Mouse (Mus musculus) embryonic facial prominence, embryonic 13.5 days (tissue): ENCODE data around the gene Susd6. TPM values are rescaled to one million over a fixed set of nuclear protein-coding genes. Genes with fewer than 3 reads are reported as not detected.

Experiments used
- ATAC-seq: fragments of 200-750 bp; cut with Nextera tagmentation; 2 replicates; pipeline ENCODE4 v1.8.0; 2017; ENCODE audit warnings: low read depth; ENCODE audit not compliant: insufficient number of reproducible peaks, insufficient read depth, low FRiP score, low TSS enrichment
- H3K27ac ChIP-seq: fragments of 300-500 bp; sonication (generic); 2 replicates; pipeline ENCODE4 v1.5.1; 2015; ENCODE audit warnings: moderate library complexity, mild to moderate bottlenecking, inconsistent platforms
- H3K27me3 ChIP-seq: fragments of 300-500 bp; sonication (generic); 2 replicates; pipeline ENCODE4 v1.6.1; 2015; ENCODE audit warnings: mild to moderate bottlenecking, inconsistent platforms
- H3K36me3 ChIP-seq: fragments of 300-500 bp; sonication (generic); 2 replicates; pipeline ENCODE4 v1.6.1; 2015; ENCODE audit warnings: mild to moderate bottlenecking, inconsistent platforms
- H3K4me1 ChIP-seq: fragments of 300-500 bp; sonication (generic); 2 replicates; pipeline ENCODE4 v1.6.1; 2015; ENCODE audit warnings: inconsistent platforms
- H3K4me2 ChIP-seq: fragments of 300-500 bp; sonication (generic); 2 replicates; pipeline ENCODE4 v1.6.1; 2015; ENCODE audit warnings: moderate library complexity, mild to moderate bottlenecking, inconsistent platforms
- H3K4me3 ChIP-seq: fragments of 300-500 bp; sonication (generic); 2 replicates; pipeline ENCODE4 v1.5.1; 2015; ENCODE audit warnings: mild to moderate bottlenecking, inconsistent platforms
- H3K9ac ChIP-seq: fragments of 300-500 bp; sonication (generic); 2 replicates; pipeline ENCODE4 v1.6.1; 2015; ENCODE audit warnings: mild to moderate bottlenecking, inconsistent platforms
- H3K9me3 ChIP-seq: fragments of 300-500 bp; sonication (generic); 2 replicates; pipeline ENCODE4 v1.6.1; 2016; ENCODE audit warnings: inconsistent platforms
- WGBS: fragments of 180-500 bp; shearing (Covaris S2); methylation state at CpG from one replicate; pipeline ENCODE4 v1.1.7; 2015; ENCODE audit warnings: mixed read lengths; 5-methylcytosine and 5-hydroxymethylcytosine counted together
- polyA plus RNA-seq: library from polyadenylated mRNA; unstranded; fragments of >200 nt; fragmentation: Nextera tagmentation; extraction: Ambion mirVana; gene quantifications from 2 replicates; pipeline ENCODE4 v1.2.1, GENCODE M21; 2015

Gene Susd6
- polyA plus RNA-seq, 1 experiment from 2014 or later = 16.0 TPM

DNA sequence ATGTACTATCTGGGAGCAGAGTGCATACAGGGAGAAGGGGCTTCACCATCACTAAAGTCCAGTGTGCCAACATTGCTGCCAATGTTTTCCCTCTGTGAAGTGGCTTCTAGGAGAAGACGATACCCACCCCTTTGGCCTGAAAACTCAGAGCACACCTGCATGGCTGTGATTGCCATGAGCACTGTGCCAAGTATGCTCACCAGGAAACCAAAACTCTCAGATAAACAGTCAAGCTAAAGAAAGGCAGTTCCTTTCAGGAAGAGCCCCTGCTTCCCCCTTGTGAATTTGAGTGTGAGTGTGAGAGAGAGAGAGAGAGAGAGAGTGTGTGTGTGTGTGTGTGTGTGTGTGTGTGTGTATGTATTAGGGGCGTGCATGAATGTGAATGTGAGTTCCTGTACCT lies 40.5 kb downstream of the Susd6 start:
- H3K9ac ChIP-seq = no peak overlapping the region
- no peak for ATAC-seq
- peaks cover 11% of the 10 kb centered on the region for H3K4me1 ChIP-seq
- no peak overlapping the region for H3K4me2 ChIP-seq
- no peak overlapping the region for H3K27ac ChIP-seq
- 80% methylated on average over 2 of the region's 2 CpGs for WGBS
- H3K9me3 ChIP-seq = no peaks in the 10 kb centered on the region
- peaks cover 6% of the 10 kb centered on the region; the same call in 1 of the 2 replicates for H3K36me3 ChIP-seq
- H3K27me3 ChIP-seq = no peaks in the 10 kb centered on the region
- H3K4me3 ChIP-seq = no peak overlapping the region

DNA sequence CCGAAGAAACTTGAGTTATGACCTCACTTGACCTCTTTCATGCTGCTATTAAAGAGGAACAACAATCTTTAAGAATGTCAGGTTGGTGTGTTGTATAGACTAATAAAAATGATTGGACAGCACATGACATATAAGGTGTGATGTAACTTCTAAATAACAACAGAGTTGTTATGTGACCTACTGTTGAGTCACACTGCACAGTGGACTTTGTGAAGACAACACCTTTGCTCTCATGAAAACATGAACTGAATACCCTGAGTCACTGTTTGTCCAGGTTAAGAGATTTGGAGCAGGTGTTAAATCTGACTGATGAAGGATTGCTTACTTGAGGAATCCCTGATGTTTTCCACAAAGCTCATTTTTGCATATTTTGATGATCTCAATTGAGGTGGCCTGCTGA lies 42.0 kb downstream of the Susd6 start:
- no peak overlapping the region for H3K4me2 ChIP-seq
- H3K27me3 ChIP-seq = no peaks in the 10 kb centered on the region
- no peak overlapping the region for H3K27ac ChIP-seq
- no peaks in the 10 kb centered on the region for H3K9me3 ChIP-seq
- peaks cover 6% of the 10 kb centered on the region; the same call in 1 of the 2 replicates for H3K36me3 ChIP-seq
- no peak for ATAC-seq
- no peak overlapping the region for H3K9ac ChIP-seq
- peaks cover 10% of the 10 kb centered on the region for H3K4me1 ChIP-seq
- no peak overlapping the region for H3K4me3 ChIP-seq
- 67% methylated on average over 1 of the region's 1 CpGs for WGBS

GRCm38 (mm10) chr12:80833541-80833940 lies 43.2 kb downstream of the Susd6 start:
- no peak for ATAC-seq
- Histone ChIP-seq H3K27ac (no peak overlapping the region), H3K4me3 (no peak overlapping the region), H3K4me2 (no peak overlapping the region), H3K27me3 (no peaks in the 10 kb centered on the region), H3K36me3 (peaks cover 6% of the 10 kb centered on the region; the same call in 1 of the 2 replicates), H3K9ac (no peak overlapping the region), H3K9me3 (no peaks in the 10 kb centered on the region), H3K4me1 (peaks cover 9% of the 10 kb centered on the region)
- WGBS = 58% methylated on average over 2 of the region's 2 CpGs

DNA sequence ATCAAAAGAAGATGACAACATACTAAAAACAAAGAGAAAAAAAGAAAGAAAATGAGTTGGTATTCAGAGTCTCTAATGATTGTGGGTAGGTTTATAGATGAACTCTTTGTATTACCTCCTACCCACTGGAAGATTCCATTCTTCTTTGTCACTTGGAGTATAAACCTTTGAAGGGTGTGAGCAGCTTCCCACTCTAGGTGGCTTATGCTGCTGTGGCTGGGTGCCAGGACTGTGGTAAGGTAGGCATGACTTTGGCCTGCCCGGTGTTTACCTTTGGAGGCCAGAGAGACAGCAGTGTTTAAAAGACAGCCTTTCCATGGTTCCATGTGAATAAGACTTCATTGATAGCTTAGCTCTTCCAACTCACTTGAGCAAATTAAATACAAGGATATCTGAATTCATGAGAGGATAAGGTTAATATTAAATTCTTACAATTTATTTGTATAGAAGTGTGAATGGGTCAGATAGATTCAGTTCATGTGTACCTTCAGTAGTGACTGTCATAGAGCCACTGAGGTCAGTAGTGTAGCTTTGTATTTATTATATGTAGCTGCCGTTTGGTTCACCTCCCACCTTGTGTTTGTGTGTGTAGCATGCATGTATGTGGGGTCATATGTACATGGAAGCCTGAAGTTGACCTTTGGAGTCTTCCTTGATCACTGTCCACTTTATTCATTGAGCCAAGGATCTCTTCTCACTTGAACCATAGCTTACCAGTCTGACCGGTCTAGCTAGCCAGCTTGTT lies 44.0 kb downstream of the Susd6 start:
- WGBS = 94% methylated on average over 3 of the region's 3 CpGs
- no peaks in the 10 kb centered on the region for H3K27me3 ChIP-seq
- ATAC-seq = no peak
- H3K4me2 ChIP-seq = no peak overlapping the region
- H3K9ac ChIP-seq = no peak overlapping the region
- peaks cover 3% of the 10 kb centered on the region; the same call in 1 of the 2 replicates for H3K36me3 ChIP-seq
- no peak overlapping the region for H3K4me3 ChIP-seq
- no peak overlapping the region for H3K27ac ChIP-seq
- H3K4me1 ChIP-seq = peaks cover 9% of the 10 kb centered on the region
- H3K9me3 ChIP-seq = no peaks in the 10 kb centered on the region

- H3K27ac ChIP-seq = no peak overlapping the region
- peaks cover 9% of the 10 kb centered on the region for H3K4me1 ChIP-seq
- no peak overlapping the region for H3K9ac ChIP-seq
- no peak overlapping the region for H3K4me2 ChIP-seq
- H3K27me3 ChIP-seq = no peaks in the 10 kb centered on the region
- H3K4me3 ChIP-seq = no peak overlapping the region
- ATAC-seq = no peak
- H3K36me3 ChIP-seq = no peaks in the 10 kb centered on the region
- H3K9me3 ChIP-seq = no peaks in the 10 kb centered on the region
- 84% methylated on average over 8 of the region's 8 CpGs for WGBS
Observed at GRCm38 (mm10) chr12:80834901-80835570, 44.7 kb downstream of the Susd6 start.

DNA sequence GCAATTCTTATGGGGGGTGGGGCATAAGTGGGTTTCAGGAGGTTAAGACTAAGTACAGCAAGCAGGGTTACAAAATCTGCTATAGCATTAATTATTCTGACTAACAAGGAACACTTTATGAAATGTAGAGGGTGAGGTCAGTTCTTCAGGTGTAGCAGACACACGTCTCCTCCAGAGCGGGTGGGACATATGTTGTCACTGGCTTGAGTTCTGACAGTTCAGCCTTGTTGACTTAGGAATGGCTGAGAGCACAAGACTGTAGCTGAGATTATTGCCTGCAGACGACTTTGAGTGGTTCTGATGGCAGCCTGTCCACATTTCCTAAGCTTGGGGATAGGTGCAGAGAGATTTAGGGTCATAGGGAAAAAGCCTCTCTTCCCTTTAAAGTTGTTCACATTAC lies 47.3 kb downstream of the Susd6 start:
- Histone ChIP-seq H3K4me3 (no peak overlapping the region), H3K36me3 (no peaks in the 10 kb centered on the region), H3K4me1 (peaks cover 4% of the 10 kb centered on the region; the same call in 1 of the 2 replicates), H3K9me3 (no peaks in the 10 kb centered on the region), H3K9ac (no peak overlapping the region), H3K4me2 (no peak overlapping the region), H3K27ac (no peak overlapping the region), H3K27me3 (no peaks in the 10 kb centered on the region)
- no peak for ATAC-seq
- 61% methylated on average over 3 of the region's 3 CpGs for WGBS

DNA sequence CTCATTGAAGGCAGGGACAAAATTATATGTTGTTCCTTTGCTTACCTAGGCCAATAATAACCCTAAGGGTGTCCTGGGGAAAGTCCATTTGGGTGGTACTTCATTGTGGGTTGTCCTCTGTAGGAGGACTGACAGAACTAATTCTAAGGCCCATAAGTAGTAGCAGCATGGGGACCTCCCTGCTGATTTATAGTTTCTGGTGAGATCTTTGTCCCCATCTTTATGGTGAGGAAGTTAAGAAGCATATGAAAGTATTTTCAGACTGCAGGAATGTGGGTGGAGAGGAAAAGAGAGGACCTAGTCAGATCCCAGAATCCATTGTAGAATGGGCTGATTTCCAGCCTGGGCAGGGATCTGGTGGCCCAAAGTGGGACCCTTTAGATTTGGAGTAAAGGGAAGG lies 48.0 kb downstream of the Susd6 start:
- ATAC-seq = no peak
- H3K27ac ChIP-seq = no peak overlapping the region
- H3K4me2 ChIP-seq = no peak overlapping the region
- no peaks in the 10 kb centered on the region for H3K9me3 ChIP-seq
- H3K4me1 ChIP-seq = peaks cover 6% of the 10 kb centered on the region
- H3K4me3 ChIP-seq = no peak overlapping the region
- H3K36me3 ChIP-seq = no peaks in the 10 kb centered on the region
- no peaks in the 10 kb centered on the region for H3K27me3 ChIP-seq
- H3K9ac ChIP-seq = no peak overlapping the region

DNA sequence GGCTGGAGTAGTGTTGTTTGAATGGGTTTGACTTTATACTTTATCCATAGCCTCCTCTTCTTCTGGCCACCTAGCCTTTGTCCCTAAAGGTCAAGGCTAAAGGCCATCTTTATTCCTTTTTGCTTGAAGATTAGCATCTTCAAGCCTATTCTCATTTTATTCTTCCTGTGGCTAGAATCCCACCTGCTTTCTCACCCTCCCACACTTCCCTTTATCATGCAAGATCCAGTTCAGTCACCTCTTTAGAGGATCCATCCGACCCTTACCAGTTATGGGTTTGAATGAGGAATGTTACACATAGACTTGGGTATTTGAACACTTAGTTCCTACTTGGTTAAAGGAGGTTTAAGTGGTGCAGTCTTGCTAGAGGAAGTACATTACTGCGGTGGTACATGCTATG lies 48.5 kb downstream of the Susd6 start:
- Histone ChIP-seq H3K27ac (no peak overlapping the region), H3K27me3 (no peaks in the 10 kb centered on the region), H3K4me2 (no peak overlapping the region), H3K4me1 (peaks cover 11% of the 10 kb centered on the region), H3K4me3 (no peak overlapping the region), H3K9ac (no peak overlapping the region), H3K9me3 (no peaks in the 10 kb centered on the region), H3K36me3 (no peaks in the 10 kb centered on the region)
- no peak for ATAC-seq
- WGBS = 78% methylated on average over 2 of the region's 2 CpGs

- H3K27ac ChIP-seq = no peak overlapping the region
Observed at GRCm38 (mm10) chr12:80839631-80840030, 49.3 kb downstream of the Susd6 start.

DNA sequence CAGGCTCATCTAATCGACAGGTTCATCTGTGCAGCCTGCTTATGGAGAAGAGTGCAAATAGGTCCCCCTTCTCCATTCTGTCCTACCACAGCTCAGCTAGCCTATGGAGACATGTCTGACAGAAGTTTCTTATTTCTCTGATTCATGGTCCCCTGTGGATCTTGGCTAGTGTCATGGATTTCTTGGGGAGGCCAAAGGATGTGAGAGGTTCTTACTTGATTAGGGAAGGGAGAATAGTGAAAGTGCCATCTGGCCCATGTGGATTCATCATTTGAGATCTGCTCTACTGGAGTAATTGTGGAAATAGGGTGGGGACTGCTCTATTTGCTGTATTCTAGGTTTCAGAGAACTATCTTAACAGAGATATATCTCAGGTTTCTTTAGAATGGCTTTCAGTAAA lies 51.3 kb downstream of the Susd6 start:
- no peaks in the 10 kb centered on the region for H3K27me3 ChIP-seq
- no peaks in the 10 kb centered on the region for H3K36me3 ChIP-seq
- ATAC-seq = no peak
- 100% methylated on average over 1 of the region's 1 CpGs for WGBS
- H3K4me3 ChIP-seq = no peak overlapping the region
- no peaks in the 10 kb centered on the region for H3K9me3 ChIP-seq
- peaks cover 27% of the 10 kb centered on the region for H3K4me1 ChIP-seq
- H3K4me2 ChIP-seq = no peak overlapping the region
- no peak overlapping the region for H3K27ac ChIP-seq
- no peak overlapping the region for H3K9ac ChIP-seq

More at GRCm38 (mm10) chr12:80839631-80840030, 49.3 kb downstream of the Susd6 start:
- Histone ChIP-seq H3K9ac (no peak overlapping the region), H3K9me3 (no peaks in the 10 kb centered on the region), H3K4me1 (peaks cover 19% of the 10 kb centered on the region), H3K36me3 (no peaks in the 10 kb centered on the region), H3K4me3 (no peak overlapping the region), H3K4me2 (no peak overlapping the region), H3K27me3 (no peaks in the 10 kb centered on the region)
- 81% methylated on average over 2 of the region's 2 CpGs for WGBS
- no peak for ATAC-seq

DNA sequence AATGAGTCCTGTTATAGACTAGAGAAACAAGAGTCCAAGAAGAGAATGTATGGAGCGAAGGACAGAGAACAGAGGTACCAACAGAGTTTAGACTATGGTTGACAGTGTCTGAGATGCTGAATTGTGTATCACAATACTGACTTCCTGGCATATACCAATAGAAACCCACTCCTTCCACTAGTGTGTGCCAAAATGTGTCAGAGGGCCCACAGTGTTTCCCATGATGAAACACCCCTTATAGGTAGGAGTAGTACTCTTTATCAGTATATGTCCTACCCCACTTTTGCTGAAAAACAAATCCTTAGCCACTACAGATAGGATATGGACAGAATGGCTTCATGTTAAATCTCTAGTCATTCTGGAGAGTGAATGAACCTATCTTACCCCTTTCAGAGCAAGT lies 52.3 kb downstream of the Susd6 start:
- ATAC-seq = no peak
- Histone ChIP-seq H3K4me1 (peaks cover 28% of the 10 kb centered on the region), H3K4me2 (no peak overlapping the region), H3K9me3 (no peaks in the 10 kb centered on the region), H3K36me3 (no peaks in the 10 kb centered on the region), H3K9ac (no peak overlapping the region), H3K27ac (no peak overlapping the region), H3K4me3 (no peak overlapping the region), H3K27me3 (no peaks in the 10 kb centered on the region)
- 95% methylated on average over 1 of the region's 1 CpGs for WGBS

- Histone ChIP-seq H3K36me3 (no peaks in the 10 kb centered on the region), H3K27me3 (no peaks in the 10 kb centered on the region), H3K27ac (peak overlapping the region; percentile 48; the same call in 1 of the 2 replicates), H3K9ac (no peak overlapping the region), H3K9me3 (no peaks in the 10 kb centered on the region), H3K4me2 (no peak overlapping the region), H3K4me1 (peaks cover 25% of the 10 kb centered on the region), H3K4me3 (no peak overlapping the region)
- 68% methylated on average over 2 of the region's 2 CpGs for WGBS
- no peak for ATAC-seq
Observed at GRCm38 (mm10) chr12:80843236-80843635, 52.9 kb downstream of the Susd6 start.
